22 mouse cellular contexts compared by ENCODE assay signal in the genomic region with DNA sequence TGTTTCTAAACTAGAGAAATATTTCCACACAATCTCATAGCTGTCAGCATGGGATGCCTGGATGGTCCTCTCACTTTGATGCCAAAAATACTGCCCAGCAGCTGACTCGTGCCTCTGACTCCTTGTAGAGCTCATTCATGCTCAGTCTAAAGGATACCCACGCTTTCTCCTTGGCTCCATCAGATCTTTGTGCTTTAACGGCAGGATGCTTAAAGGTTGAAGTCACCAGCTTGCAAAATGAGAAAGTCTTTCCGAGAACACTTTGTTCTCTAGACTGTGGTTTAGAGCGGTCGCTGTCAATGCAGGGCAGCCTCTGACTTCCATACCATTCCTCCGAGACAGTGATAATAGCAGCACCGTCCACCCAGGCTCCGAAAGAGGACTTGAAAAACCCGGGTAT.
DNase-seq lines count a peak whose midpoint lies in the region; ATAC-seq lines count a peak whose summit lies in the region.
"Had no signal": no experiment of that assay in that cellular context is flagged by ENCODE, and none has a peak within 500 bp of the region (broad histone marks: within the 10 kb centered on the region; RNA-seq: fewer than 3 reads in every experiment).

No protein-coding gene starts in this region.

- peak overlapping the region; percentile 37 for H3K9ac ChIP-seq in heart, embryonic 16.5 days (ENCODE audit: low read length)
- H3K9ac ChIP-seq: embryonic facial prominence, embryonic 15.5 days; forebrain, embryonic 13.5 days; liver, embryonic 12.5 days; lung, embryonic 15.5 days; neural tube, embryonic 13.5 days had no signal

- peak overlapping the region; percentile 74 for H3K27ac ChIP-seq in heart, embryonic 10.5 days
- H3K27ac ChIP-seq in heart, embryonic 16.5 days (ENCODE audit: low read length) = peak overlapping the region; percentile 69
- H3K27ac ChIP-seq: embryonic facial prominence, embryonic 15.5 days; forebrain, embryonic 13.5 days; layer of hippocampus, adult 2 months; liver, embryonic 12.5 days; lung, embryonic 15.5 days; neural tube, embryonic 13.5 days had no signal

- peaks cover 77% of the 10 kb centered on the region for H3K4me1 ChIP-seq in heart, embryonic 10.5 days
- H3K4me1 ChIP-seq in heart, embryonic 16.5 days (ENCODE audit: control insufficient read depth, insufficient read depth, low read length) = peaks cover 67% of the 10 kb centered on the region
- H3K4me1 ChIP-seq: liver, embryonic 12.5 days had no signal

- WGBS in heart, embryonic 10.5 days = 27% methylated on average over 10 of the region's 10 CpGs
- 25% methylated on average over 10 of the region's 10 CpGs for WGBS in heart, embryonic 16.5 days

- H3K4me2 ChIP-seq in heart, embryonic 16.5 days (ENCODE audit: low read depth, low read length) = peak overlapping the region; percentile 50
- H3K4me2 ChIP-seq: embryonic facial prominence, embryonic 15.5 days; forebrain, embryonic 13.5 days; liver, embryonic 12.5 days; lung, embryonic 15.5 days; neural tube, embryonic 13.5 days had no signal

- peaks cover 37% of the 10 kb centered on the region for H3K36me3 ChIP-seq in heart, embryonic 10.5 days
- no peaks in the 10 kb centered on the region for H3K36me3 ChIP-seq in heart, embryonic 16.5 days (ENCODE audit: control insufficient read depth, insufficient read depth)
- H3K36me3 ChIP-seq: embryonic facial prominence, embryonic 15.5 days; G1E; liver, embryonic 12.5 days; lung, embryonic 15.5 days; neural tube, embryonic 13.5 days had no signal

- no peak for DNase-seq in heart, embryonic 10.5 days (ENCODE audit: low spot score)
- DNase-seq in heart, postnatal 4 days = no peak
- peak; percentile 58 for DNase-seq in 3T3-L1 (ENCODE audit: low read depth, low spot score)
- peak; percentile 82 for DNase-seq in Muller cell, postnatal 12 days (ENCODE audit: inconsistent ontology term)
- no peak for DNase-seq in urinary bladder, postnatal 14 days (ENCODE audit: low spot score)
- DNase-seq in neural tube, embryonic 10.5 days (ENCODE audit: extremely low spot score, low spot score) = no peak
- DNase-seq: adrenal gland, postnatal 10 days; cerebellum, adult 9-10 months; embryo, embryonic 11 days; kidney, adult 11 months; kidney, postnatal 10 days; thymus, postnatal 14 days had no signal

- H3K9me3 ChIP-seq in heart, embryonic 10.5 days = no peaks in the 10 kb centered on the region
- no peaks in the 10 kb centered on the region for H3K9me3 ChIP-seq in heart, embryonic 16.5 days (replicated peaks; ENCODE audit: control insufficient read depth, low read length)
- H3K9me3 ChIP-seq: embryonic facial prominence, embryonic 15.5 days; forebrain, embryonic 13.5 days; liver, embryonic 12.5 days; lung, embryonic 15.5 days; neural tube, embryonic 13.5 days had no signal

- ATAC-seq in heart, embryonic 16.5 days (replicated peaks; ENCODE audit: extremely low read depth, insufficient read depth, low FRiP score) = peak; percentile 43; the same call in 1 of the 2 replicates
- ATAC-seq: forebrain, embryonic 13.5 days; hindbrain, embryonic 16.5 days; liver, embryonic 12.5 days had no signal

- no peaks in the 10 kb centered on the region for H3K27me3 ChIP-seq in heart, embryonic 10.5 days (ENCODE audit: insufficient read depth, poor library complexity, severe bottlenecking)
- H3K27me3 ChIP-seq in heart, embryonic 16.5 days (ENCODE audit: control insufficient read depth, insufficient read depth, low read length) = no peaks in the 10 kb centered on the region
- H3K27me3 ChIP-seq: embryonic facial prominence, embryonic 15.5 days; forebrain, embryonic 13.5 days; liver, embryonic 12.5 days; lung, embryonic 15.5 days; neural tube, embryonic 13.5 days had no signal

- peak overlapping the region; percentile 15; the same call in 1 of the 2 replicates for H3K4me3 ChIP-seq in heart, embryonic 10.5 days
- H3K4me3 ChIP-seq in heart, embryonic 16.5 days (ENCODE audit: low read length) = no peak overlapping the region
- H3K4me3 ChIP-seq: embryonic facial prominence, embryonic 15.5 days; forebrain, embryonic 13.5 days; layer of hippocampus, adult 2 months; left cerebral cortex, adult 2 months; liver, embryonic 12.5 days; lung, embryonic 15.5 days; neural tube, embryonic 13.5 days had no signal

Comparison
In these comparisons a context has a peak if more than half of its experiments do, and no peak if none do; other contexts are left out.
1. DNase-seq: peak in 3T3-L1 (single experiment) and Muller cell, postnatal 12 days (single experiment); none in heart, embryonic 10.5 days (single experiment), heart, postnatal 4 days (single experiment), urinary bladder, postnatal 14 days (single experiment) and neural tube, embryonic 10.5 days (single experiment).